Mouse (Mus musculus) myocyte (in vitro differentiated cells): ENCODE measurements at regions not wholly inside any gene's neighbourhood (a gene's known extent, or its start where the extent isn't known, plus 50 kb on each side); places are given as distances from the start of the nearest gene placed in this dataset.
A peak's percentile ranks its signal among the peaks of the same experiment; 100 is the strongest.

Source experiments
- CEBPB ChIP-seq: IDR thresholded peaks from 2 replicates; pipeline ENCODE4 v1.6.1; 2011; ENCODE audit warnings: mild to moderate bottlenecking, moderate library complexity; ENCODE audit not compliant: poor library complexity, insufficient read depth, severe bottlenecking
- E2F4 ChIP-seq: IDR thresholded peaks from one replicate; pipeline ENCODE4 v1.6.1; 2011; ENCODE audit warnings: mild to moderate bottlenecking, control low read depth, moderate library complexity; ENCODE audit not compliant: insufficient read depth
- MAX ChIP-seq: IDR thresholded peaks from one replicate; pipeline ENCODE4 v1.6.1; 2011; ENCODE audit warnings: low read depth, mild to moderate bottlenecking, control low read depth
- MYOD1 ChIP-seq, 3 experiments: IDR thresholded peaks; one replicate each; pipeline ENCODE4 v1.6.1; 2011; ENCODE audit warnings: control low read depth in 2 of 3, low read depth in 2 of 3, mild to moderate bottlenecking in 2 of 3, moderate library complexity in 1 of 3; ENCODE audit not compliant: insufficient read length in 2 of 3, control insufficient read depth in 1 of 3
- MYOG ChIP-seq, 3 experiments: IDR thresholded peaks; one replicate each; pipeline ENCODE4 v1.6.1; 2011; ENCODE audit warnings: control low read depth in 2 of 3, low read depth in 2 of 3, mild to moderate bottlenecking in 2 of 3; ENCODE audit not compliant: insufficient read length in 2 of 3, control insufficient read depth in 1 of 3, insufficient read depth in 1 of 3
- POLR2A ChIP-seq: IDR thresholded peaks from one replicate; pipeline ENCODE4 v1.6.1; 2011; ENCODE audit warnings: low read depth, mild to moderate bottlenecking, control low read depth, moderate library complexity; ENCODE audit not compliant: insufficient read length
- POLR2AphosphoS2 ChIP-seq: IDR thresholded peaks from one replicate; pipeline ENCODE4 v1.6.1; 2011; ENCODE audit warnings: low read depth, control low read depth; ENCODE audit not compliant: insufficient read length
- REST ChIP-seq: IDR thresholded peaks from one replicate; pipeline ENCODE4 v1.6.1; 2011; ENCODE audit warnings: mild to moderate bottlenecking, control low read depth, moderate library complexity; ENCODE audit not compliant: insufficient read depth, insufficient read length
- SRF ChIP-seq: IDR thresholded peaks from one replicate; pipeline ENCODE4 v1.6.1; 2011; ENCODE audit warnings: low read depth; ENCODE audit not compliant: control insufficient read depth, insufficient read length
- TCF12 ChIP-seq: IDR thresholded peaks from one replicate; pipeline ENCODE4 v1.6.1; 2011; ENCODE audit warnings: mild to moderate bottlenecking, control low read depth; ENCODE audit not compliant: poor library complexity, insufficient read depth, severe bottlenecking
- TCF3 ChIP-seq: IDR thresholded peaks from one replicate; pipeline ENCODE4 v1.6.1; 2011; ENCODE audit warnings: low read depth, control low read depth; ENCODE audit not compliant: insufficient read length
- USF1 ChIP-seq: IDR thresholded peaks from one replicate; pipeline ENCODE4 v1.6.1; 2011; ENCODE audit warnings: low read depth, mild to moderate bottlenecking, control low read depth, moderate library complexity

- no peak for TF ChIP-seq TCF3
- no peak for TF ChIP-seq MYOD1 (IDR thresholded peaks at IDR 0.05; ENCODE audit: control insufficient read depth in 1 of 3, insufficient read length in 2 of 3, low read depth in 2 of 3)
- peak in 1 of 3 experiments; percentile 30 for TF ChIP-seq MYOG (IDR thresholded peaks at IDR 0.05; ENCODE audit: control insufficient read depth in 1 of 3, insufficient read depth in 1 of 3, insufficient read length in 2 of 3, low read depth in 2 of 3)
- no peak for TF ChIP-seq E2F4
- TF ChIP-seq CEBPB = no peak
- TF ChIP-seq POLR2AphosphoS2 = no peak
- no peak for TF ChIP-seq POLR2A
- TF ChIP-seq MAX = no peak
- TF ChIP-seq TCF12 = no peak
- TF ChIP-seq USF1 = no peak
- TF ChIP-seq SRF = no peak
- TF ChIP-seq REST = no peak
Measured at GRCm38 (mm10) chr13:54883748-54884708, 65.2 kb upstream of the Unc5a start.
